Mouse (Mus musculus) lung, adult 2 months (tissue): ENCODE data around the gene Atxn2.

ENCODE experiments used
- CTCF ChIP-seq: fragments of 200-500 bp; IDR thresholded peaks from 2 replicates; pipeline ENCODE4 v1.5.1; 2011; ENCODE audit warnings: mild to moderate bottlenecking, low read length, control low read depth; ENCODE audit not compliant: insufficient read depth
- POLR2A ChIP-seq: fragments of 200-500 bp; IDR thresholded peaks from 2 replicates; pipeline ENCODE4 v1.6.1; 2011; ENCODE audit warnings: low read depth, mild to moderate bottlenecking, control low read depth, low read length, borderline replicate concordance; ENCODE audit errors: extremely low read depth

DNA sequence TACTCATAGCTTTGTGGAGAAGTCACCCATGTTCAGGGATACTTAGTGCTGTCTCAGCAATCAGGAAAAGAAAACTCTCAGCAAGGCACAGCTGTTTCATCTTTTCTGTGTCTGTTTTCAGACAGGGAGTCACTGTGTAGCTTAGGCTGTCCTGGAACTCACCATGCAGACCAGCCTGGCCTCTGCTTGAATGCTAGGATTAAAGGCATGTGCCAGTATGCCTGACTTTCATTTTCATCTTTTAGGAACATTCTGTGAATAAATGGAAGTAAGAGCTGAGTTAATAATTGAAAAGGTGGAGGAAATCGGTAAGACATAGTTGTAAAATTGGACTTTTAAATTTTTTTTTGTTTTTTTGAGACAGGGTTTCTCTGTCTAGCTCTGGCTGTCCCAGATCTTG is 29.4 kb downstream of the Atxn2 start:
- no peak for TF ChIP-seq POLR2A
- TF ChIP-seq CTCF, result no peak
